Comparison of ENCODE assay signal across 8 mouse cellular contexts in the genomic region with DNA sequence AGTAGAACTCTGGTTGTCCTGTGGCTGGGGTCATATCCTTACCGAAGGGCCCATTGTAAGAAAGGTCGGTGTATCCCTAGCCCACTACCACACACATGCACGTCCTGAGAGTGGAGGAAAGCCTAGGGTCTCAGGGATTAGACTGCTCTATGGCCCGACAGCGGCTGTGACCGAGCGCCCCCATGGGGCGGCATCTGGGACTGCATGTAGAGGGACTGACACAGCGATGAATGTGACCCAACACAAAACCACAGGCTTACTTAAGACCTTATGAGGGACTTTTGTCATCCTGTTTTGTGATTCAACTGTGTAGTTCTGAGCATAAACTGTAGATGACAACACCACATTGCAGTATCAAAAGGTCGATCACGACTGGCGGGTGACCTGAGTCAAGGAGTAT. TPM values are rescaled to one million over a fixed set of nuclear protein-coding genes. Genes with fewer than 3 reads are reported as not detected.
DNase-seq lines count a peak whose midpoint lies in the region; ATAC-seq and TF ChIP-seq lines count a peak whose summit lies in the region.

No protein-coding gene starts in this region.

- no peaks in the 10 kb centered on the region for H3K36me3 ChIP-seq in hindbrain, postnatal 0 days (ENCODE audit: insufficient read depth, low read length)
- H3K36me3 ChIP-seq in midbrain, embryonic 12.5 days = no peaks in the 10 kb centered on the region

- H3K9ac ChIP-seq in hindbrain, postnatal 0 days (replicated peaks; ENCODE audit: low read length) = no peak overlapping the region
- no peak overlapping the region for H3K9ac ChIP-seq in midbrain, embryonic 12.5 days (replicated peaks)

- H3K9me3 ChIP-seq in hindbrain, postnatal 0 days (ENCODE audit: low read length) = no peaks in the 10 kb centered on the region
- no peaks in the 10 kb centered on the region for H3K9me3 ChIP-seq in midbrain, embryonic 12.5 days

- H3K27ac ChIP-seq in hindbrain, postnatal 0 days = no peak overlapping the region
- H3K27ac ChIP-seq in midbrain, embryonic 12.5 days (replicated peaks) = no peak overlapping the region

- peak; percentile 82 for DNase-seq in layer of hippocampus, adult 11-12 months (ENCODE audit: low spot score)
- DNase-seq in layer of hippocampus, adult 9-10 months (ENCODE audit: low spot score) = no peak
- peak; percentile 42 to 68 for DNase-seq in cerebellum, adult 18-20 months
- DNase-seq in frontal cortex, postnatal 25 days (ENCODE audit: low spot score in 2 of 2) = peak; percentile 62 to 67
- peak; percentile 76 for DNase-seq in hindbrain, postnatal 0 days (ENCODE audit: low spot score)
- DNase-seq in left cerebral cortex, postnatal 25 days (ENCODE audit: low spot score in 2 of 2) = peak; percentile 53 to 65
- peak; percentile 43 to 62 for DNase-seq in spleen, postnatal 36 days (ENCODE audit: low spot score in 2 of 2)

- no peaks in the 10 kb centered on the region for H3K4me1 ChIP-seq in hindbrain, postnatal 0 days (ENCODE audit: insufficient read depth, low read length)
- 0 out of 2 replicates have a peak, but pooled peaks cover 2% of the 10 kb centered on the region for H3K4me1 ChIP-seq in midbrain, embryonic 12.5 days

- peak; percentile 39 for ATAC-seq in hindbrain, postnatal 0 days
- peak; percentile 56 for ATAC-seq in midbrain, embryonic 12.5 days (ENCODE audit: low FRiP score, low read depth)

- intact Hi-C loops in left cerebral cortex, postnatal 25 days (cut with DNase I) = loop anchor here (5.0 to 10.0 kb wide), 3 partner anchors 93 to 181 kb away; a partner anchor contains a TSS

- H3K4me2 ChIP-seq in hindbrain, postnatal 0 days (ENCODE audit: low read depth, low read length) = no peak overlapping the region
- H3K4me2 ChIP-seq in midbrain, embryonic 12.5 days (replicated peaks) = 0 out of 2 replicates have a peak overlapping the region, but pooled peaks have one; percentile 14

- H3K4me3 ChIP-seq in hindbrain, postnatal 0 days (ENCODE audit: low read length) = no peak overlapping the region
- H3K4me3 ChIP-seq in midbrain, embryonic 12.5 days = no peak overlapping the region

- no peaks in the 10 kb centered on the region for H3K27me3 ChIP-seq in hindbrain, postnatal 0 days (ENCODE audit: insufficient read depth, low read length)
- no peaks in the 10 kb centered on the region; the same call in 1 of the 2 replicates for H3K27me3 ChIP-seq in midbrain, embryonic 12.5 days

- TF ChIP-seq CTCF in hindbrain, postnatal 0 days (IDR thresholded peaks at IDR 0.05; ENCODE audit: low read depth) = peak; percentile 85

- WGBS in hindbrain, postnatal 0 days = 9% methylated on average over 12 of the region's 12 CpGs
- 6% methylated on average over 12 of the region's 12 CpGs for WGBS in midbrain, embryonic 12.5 days

RNA-seq across cellular contexts. Expression of a gene that starts 42.5 kb away (rescaled TPM):
- total RNA-seq in hindbrain, postnatal 0 days (2014; rRNA removed) = 143 and 171 TPM in 2 replicates
- polyA plus RNA-seq in hindbrain, postnatal 0 days (2015; fragmentation: Nextera tagmentation; extraction: Ambion mirVana) = 177 and 182 TPM in 2 replicates
- 10 to 100 TPM; 70.5 to 72.8 TPM for total RNA-seq in left cerebral cortex, postnatal 25 days (2021)
- 77.4 and 77.6 TPM in 2 replicates for polyA plus RNA-seq in midbrain, embryonic 12.5 days (2016; fragmentation: Nextera tagmentation; extraction: Ambion mirVana)

RNA-seq across cellular contexts. Expression of a gene that starts 50.2 kb away (rescaled TPM):
- 22.5 and 24.9 TPM in 2 replicates for total RNA-seq in hindbrain, postnatal 0 days (2014; rRNA removed)
- 23.2 and 24.0 TPM in 2 replicates for polyA plus RNA-seq in hindbrain, postnatal 0 days (2015; fragmentation: Nextera tagmentation; extraction: Ambion mirVana)
- 1 to 10 TPM; 9.0 to 9.1 TPM for total RNA-seq in left cerebral cortex, postnatal 25 days (2021)
- polyA plus RNA-seq in midbrain, embryonic 12.5 days (2016; fragmentation: Nextera tagmentation; extraction: Ambion mirVana) = 39.3 and 39.6 TPM in 2 replicates

RNA-seq across cellular contexts. Expression of a gene that starts 57.7 kb away (rescaled TPM):
- total RNA-seq in hindbrain, postnatal 0 days (2014; rRNA removed) = 1.6 and 1.8 TPM in 2 replicates
- 1.7 and 1.8 TPM in 2 replicates for polyA plus RNA-seq in hindbrain, postnatal 0 days (2015; fragmentation: Nextera tagmentation; extraction: Ambion mirVana)
- 1 to 10 TPM in 1 of 2 experiments, under 1 TPM in 1; 0.53 to 1.4 TPM for total RNA-seq in left cerebral cortex, postnatal 25 days (2021)
- 1.5 and 2.1 TPM in 2 replicates for polyA plus RNA-seq in midbrain, embryonic 12.5 days (2016; fragmentation: Nextera tagmentation; extraction: Ambion mirVana)
